Mouse (Mus musculus): ENCODE measurements around the gene Tarbp1.

DNA sequence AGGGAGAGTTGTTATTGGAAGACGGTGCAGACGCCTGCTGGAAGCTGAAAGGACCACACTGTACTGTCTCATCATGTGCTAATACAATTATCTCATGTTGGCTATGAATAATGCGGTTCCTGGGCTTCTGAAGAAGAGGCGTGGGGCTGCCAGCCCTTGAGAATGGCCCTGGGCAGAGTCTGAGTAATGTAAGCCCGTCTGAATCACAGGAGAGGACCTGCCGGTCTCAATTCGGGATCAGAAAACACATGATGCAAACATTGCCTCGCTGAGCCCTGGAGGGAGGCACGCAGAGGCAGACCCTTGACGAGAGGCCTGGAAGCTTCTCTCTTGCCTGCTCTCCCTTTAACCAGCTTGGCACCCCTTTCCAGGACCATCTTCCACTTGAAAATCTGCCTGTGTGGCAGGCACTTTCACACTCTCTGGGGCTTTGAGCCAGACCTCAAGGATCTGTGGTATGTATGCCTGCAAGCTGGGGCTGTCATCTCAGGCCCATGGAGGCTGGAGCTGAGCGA is 48.3 kb upstream of the Tarbp1 start:
- no peak for TF ChIP-seq CTCF (conservative IDR thresholded peaks at IDR 0.05; ENCODE audit: low read length)
- TF ChIP-seq NANOG (IDR thresholded peaks at IDR 0.05; ENCODE audit: borderline replicate concordance, low read length) = no peak

Data from E14TG2a.4 (cell line).